7 mouse cellular contexts compared by ENCODE assay signal in genomic region chr5:149527999-149528729, GRCm38 (mm10). TPM values are rescaled to one million over a fixed set of nuclear protein-coding genes. Genes with fewer than 3 reads are reported as not detected.
DNase-seq lines count a peak whose midpoint lies in the region; ATAC-seq lines count a peak whose summit lies in the region.

Gene Wdr95 (plus strand): TSS chr5:149528679.

- H3K4me2 ChIP-seq in kidney, embryonic 15.5 days = peak within 1 kb of the TSS; percentile 54
- H3K4me2 ChIP-seq in limb, embryonic 15.5 days = peak within 1 kb of the TSS; percentile 24

- H3K9ac ChIP-seq in kidney, embryonic 15.5 days = peak within 1 kb of the TSS; percentile 21; the same call in 1 of the 2 replicates
- H3K9ac ChIP-seq in limb, embryonic 15.5 days = no peak within 1 kb of the TSS

- no peaks in the 10 kb centered on the region for H3K9me3 ChIP-seq in kidney, embryonic 15.5 days (replicated peaks)
- H3K9me3 ChIP-seq in limb, embryonic 15.5 days = no peaks in the 10 kb centered on the region

- H3K27ac ChIP-seq in kidney, embryonic 15.5 days = no peak within 1 kb of the TSS
- no peak within 1 kb of the TSS; the same call in 1 of the 2 replicates for H3K27ac ChIP-seq in limb, embryonic 15.5 days

- H3K27me3 ChIP-seq in kidney, embryonic 15.5 days = no peaks in the 10 kb centered on the region
- H3K27me3 ChIP-seq in limb, embryonic 15.5 days = no peaks in the 10 kb centered on the region

- peak; percentile 43 for ATAC-seq in kidney, embryonic 15.5 days (replicated peaks; ENCODE audit: low FRiP score)
- ATAC-seq in limb, embryonic 15.5 days (ENCODE audit: insufficient number of reproducible peaks, low FRiP score, low TSS enrichment, low read depth) = no peak

- peak within 1 kb of the TSS; percentile 23 for H3K4me3 ChIP-seq in kidney, embryonic 15.5 days (replicated peaks)
- H3K4me3 ChIP-seq in limb, embryonic 15.5 days = peak within 1 kb of the TSS; percentile 2; the same call in 1 of the 2 replicates

- DNase-seq in brain, adult 2 months (ENCODE audit: low read depth, low spot score) = peak; percentile 79
- peak; percentile 18 for DNase-seq in cerebellum, adult 9-11 months
- peak; percentile 58 to 69 for DNase-seq in frontal cortex, postnatal 10 days (ENCODE audit: low spot score in 2 of 2)
- peak; percentile 86 for DNase-seq in right cerebral cortex, postnatal 10 days (ENCODE audit: low spot score in 2 of 2)
- DNase-seq in adrenal gland, postnatal 36 days = no peak

- H3K36me3 ChIP-seq in kidney, embryonic 15.5 days = no peaks in the 10 kb centered on the region
- H3K36me3 ChIP-seq in limb, embryonic 15.5 days = no peaks in the 10 kb centered on the region

- 19% methylated on average over 29 of the region's 29 CpGs for WGBS in kidney, embryonic 15.5 days
- WGBS in limb, embryonic 15.5 days = 21% methylated on average over 29 of the region's 29 CpGs

- H3K4me1 ChIP-seq in kidney, embryonic 15.5 days = peaks cover 35% of the 10 kb centered on the region
- H3K4me1 ChIP-seq in limb, embryonic 15.5 days = peaks cover 30% of the 10 kb centered on the region

RNA-seq across cellular contexts. Expression of gene Wdr95, which starts in this region (rescaled TPM):
- polyA plus RNA-seq in kidney, embryonic 15.5 days (2015; fragmentation: Nextera tagmentation; extraction: Ambion mirVana) = not detected in 2 replicates
- polyA plus RNA-seq in limb, embryonic 15.5 days (2015; fragmentation: Nextera tagmentation; extraction: Ambion mirVana) = 0.19 and 0.46 TPM in 2 replicates
- not detected for total RNA-seq in adrenal gland, postnatal 36 days (2021)

Comparison
In these comparisons a context has a peak if more than half of its experiments do, and no peak if none do; other contexts are left out.
1. Peak in ATAC-seq, H3K4me3 ChIP-seq, H3K9ac ChIP-seq and H3K4me2 ChIP-seq in kidney, embryonic 15.5 days; RNA of the gene not detected or under 1 TPM.
2. DNase-seq: peak in brain, adult 2 months (single experiment), cerebellum, adult 9-11 months (single experiment), frontal cortex, postnatal 10 days (2 of 2) and right cerebral cortex, postnatal 10 days (2 of 2); none in adrenal gland, postnatal 36 days (0 of 2).